Mouse (Mus musculus): ENCODE data around the gene Cxcl5. TPM values are rescaled to one million over a fixed set of nuclear protein-coding genes. Genes with fewer than 3 reads are reported as not detected.

Gene Cxcl5
- polyA plus RNA-seq (2015; fragmentation: Nextera tagmentation; extraction: Ambion mirVana), result 1.7 and 1.9 TPM in 2 replicates

- no peak for ATAC-seq
These were observed at the start of gene Cxcl5 for GRCm38 (mm10) chr5:90759077-90760065. Cxcl5 (plus strand) TSS chr5:90759360.

GRCm38 (mm10) chr5:90711409-90711808, 47.8 kb upstream of the Cxcl5 start:
- WGBS (ENCODE audit: insufficient replicate concordance), result 67% methylated on average over 2 of the region's 2 CpGs

More at GRCm38 (mm10) chr5:90759077-90760065, at the start of gene Cxcl5:
- WGBS (ENCODE audit: insufficient replicate concordance), result 7% methylated on average over 32 of the region's 32 CpGs
- Histone ChIP-seq H3K4me1 (ENCODE audit: insufficient read depth) (peaks cover 9% of the 10 kb centered on the region; the same call in 1 of the 2 replicates), H3K9ac (replicated peaks) (no peak within 1 kb of the TSS), H3K27me3 (ENCODE audit: insufficient read depth, low read length) (peaks cover 6% of the 10 kb centered on the region), H3K27ac (ENCODE audit: low read depth) (no peak within 1 kb of the TSS), H3K36me3 (replicated peaks; ENCODE audit: insufficient read depth, low read length) (no peaks in the 10 kb centered on the region), H3K4me3 (ENCODE audit: low read depth, low read length) (0 out of 2 replicates have a peak within 1 kb of the TSS, but pooled peaks have one; percentile 19), H3K4me2 (ENCODE audit: low read depth, low read length) (peak within 1 kb of the TSS; percentile 36; the same call in 1 of the 2 replicates), H3K9me3 (ENCODE audit: low read length) (no peaks in the 10 kb centered on the region)
- TF ChIP-seq EP300 (IDR thresholded peaks at IDR 0.05; ENCODE audit: low read depth), result no peak
- no peak for TF ChIP-seq CTCF (IDR thresholded peaks at IDR 0.05; ENCODE audit: low read depth)
- DNase-seq, result no peak

GRCm38 (mm10) chr5:90717937-90718336, 41.2 kb upstream of the Cxcl5 start:
- Histone ChIP-seq H3K27me3 (ENCODE audit: insufficient read depth, low read length) (no peaks in the 10 kb centered on the region), H3K9me3 (ENCODE audit: low read length) (no peaks in the 10 kb centered on the region), H3K27ac (ENCODE audit: low read depth) (no peak overlapping the region), H3K9ac (replicated peaks) (no peak overlapping the region), H3K36me3 (replicated peaks; ENCODE audit: insufficient read depth, low read length) (no peaks in the 10 kb centered on the region), H3K4me2 (ENCODE audit: low read depth, low read length) (no peak overlapping the region), H3K4me1 (ENCODE audit: insufficient read depth) (no peaks in the 10 kb centered on the region), H3K4me3 (ENCODE audit: low read depth, low read length) (no peak overlapping the region)
- ATAC-seq, result no peak
- no peak for TF ChIP-seq EP300 (IDR thresholded peaks at IDR 0.05; ENCODE audit: low read depth)
- TF ChIP-seq CTCF (IDR thresholded peaks at IDR 0.05; ENCODE audit: low read depth), result no peak
- no peak for DNase-seq
- WGBS (ENCODE audit: insufficient replicate concordance), result 72% methylated on average over 1 of the region's 1 CpGs

More at GRCm38 (mm10) chr5:90711409-90711808, 47.8 kb upstream of the Cxcl5 start:
- Histone ChIP-seq H3K27me3 (ENCODE audit: insufficient read depth, low read length) (no peaks in the 10 kb centered on the region; the same call in 1 of the 2 replicates), H3K9ac (replicated peaks) (no peak overlapping the region), H3K27ac (ENCODE audit: low read depth) (no peak overlapping the region), H3K36me3 (replicated peaks; ENCODE audit: insufficient read depth, low read length) (no peaks in the 10 kb centered on the region), H3K4me2 (ENCODE audit: low read depth, low read length) (no peak overlapping the region), H3K9me3 (ENCODE audit: low read length) (no peaks in the 10 kb centered on the region), H3K4me1 (ENCODE audit: insufficient read depth) (no peaks in the 10 kb centered on the region), H3K4me3 (ENCODE audit: low read depth, low read length) (no peak overlapping the region)
- DNase-seq, result no peak
- ATAC-seq, result no peak
- TF ChIP-seq CTCF (IDR thresholded peaks at IDR 0.05; ENCODE audit: low read depth), result no peak
- TF ChIP-seq EP300 (IDR thresholded peaks at IDR 0.05; ENCODE audit: low read depth), result no peak

- Histone ChIP-seq H3K9me3 (ENCODE audit: low read length) (no peaks in the 10 kb centered on the region), H3K4me1 (ENCODE audit: insufficient read depth) (no peaks in the 10 kb centered on the region), H3K4me2 (ENCODE audit: low read depth, low read length) (no peak overlapping the region), H3K9ac (replicated peaks) (no peak overlapping the region), H3K27ac (ENCODE audit: low read depth) (no peak overlapping the region), H3K27me3 (ENCODE audit: insufficient read depth, low read length) (no peaks in the 10 kb centered on the region), H3K36me3 (replicated peaks; ENCODE audit: insufficient read depth, low read length) (no peaks in the 10 kb centered on the region), H3K4me3 (ENCODE audit: low read depth, low read length) (no peak overlapping the region)
- DNase-seq, result no peak
- WGBS (ENCODE audit: insufficient replicate concordance), result 70% methylated on average over 3 of the region's 3 CpGs
- ATAC-seq, result no peak
- TF ChIP-seq EP300 (IDR thresholded peaks at IDR 0.05; ENCODE audit: low read depth) (no peak), CTCF (IDR thresholded peaks at IDR 0.05; ENCODE audit: low read depth) (no peak)
These were observed 36.5 kb upstream of the Cxcl5 start for GRCm38 (mm10) chr5:90722656-90723055.

- H3K4me3 ChIP-seq (ENCODE audit: low read depth, low read length), result no peak overlapping the region
- H3K4me1 ChIP-seq (ENCODE audit: insufficient read depth), result no peaks in the 10 kb centered on the region
- no peak overlapping the region for H3K9ac ChIP-seq (replicated peaks)
- no peaks in the 10 kb centered on the region for H3K27me3 ChIP-seq (ENCODE audit: insufficient read depth, low read length)
- TF ChIP-seq CTCF (IDR thresholded peaks at IDR 0.05; ENCODE audit: low read depth) (no peak), EP300 (IDR thresholded peaks at IDR 0.05; ENCODE audit: low read depth) (no peak)
- no peak overlapping the region for H3K27ac ChIP-seq (ENCODE audit: low read depth)
- ATAC-seq, result no peak
- 69% methylated on average over 3 of the region's 3 CpGs for WGBS (ENCODE audit: insufficient replicate concordance)
- H3K36me3 ChIP-seq (replicated peaks; ENCODE audit: insufficient read depth, low read length), result no peaks in the 10 kb centered on the region
- no peak for DNase-seq
- H3K4me2 ChIP-seq (ENCODE audit: low read depth, low read length), result no peak overlapping the region
- H3K9me3 ChIP-seq (ENCODE audit: low read length), result no peaks in the 10 kb centered on the region
These were observed 30.9 kb upstream of the Cxcl5 start for GRCm38 (mm10) chr5:90728254-90728653.

- no peak overlapping the region for H3K27ac ChIP-seq (ENCODE audit: low read depth)
- H3K9ac ChIP-seq (replicated peaks), result no peak overlapping the region
- no peak overlapping the region for H3K4me3 ChIP-seq (ENCODE audit: low read depth, low read length)
- no peaks in the 10 kb centered on the region for H3K36me3 ChIP-seq (replicated peaks; ENCODE audit: insufficient read depth, low read length)
- no peaks in the 10 kb centered on the region for H3K9me3 ChIP-seq (ENCODE audit: low read length)
- WGBS (ENCODE audit: insufficient replicate concordance), result 54% methylated on average over 4 of the region's 4 CpGs
- DNase-seq (no peak), ATAC-seq (no peak)
- no peaks in the 10 kb centered on the region for H3K27me3 ChIP-seq (ENCODE audit: insufficient read depth, low read length)
- no peak overlapping the region for H3K4me2 ChIP-seq (ENCODE audit: low read depth, low read length)
- no peaks in the 10 kb centered on the region for H3K4me1 ChIP-seq (ENCODE audit: insufficient read depth)
- TF ChIP-seq CTCF (IDR thresholded peaks at IDR 0.05; ENCODE audit: low read depth), result no peak
- TF ChIP-seq EP300 (IDR thresholded peaks at IDR 0.05; ENCODE audit: low read depth), result no peak
These were observed 27.7 kb upstream of the Cxcl5 start for GRCm38 (mm10) chr5:90731480-90731879.
